Mouse (Mus musculus): ENCODE measurements around the gene A4gnt.
"Not testable (repeated sequence)": the region's sequence is repeated elsewhere in the genome, so short reads cannot be mapped to it uniquely, and the experiment has no call there.

The A4gnt gene

GRCm38 (mm10) chr9:99612202-99612601, at the start of gene A4gnt:
Gene A4gnt, plus strand, starts transcription at chr9:99612502.
- no peak for DNase-seq (ENCODE audit: low read depth, low spot score)

- DNase-seq (ENCODE audit: low read depth, low spot score) = no peak
Observed at GRCm38 (mm10) chr9:99563714-99564113, 48.6 kb upstream of the A4gnt start.

- no peak for DNase-seq (ENCODE audit: low read depth, low spot score)
Observed at GRCm38 (mm10) chr9:99568023-99568346, 44.3 kb upstream of the A4gnt start.

- peak; percentile 68 for DNase-seq (ENCODE audit: low read depth, low spot score)
Observed at GRCm38 (mm10) chr9:99568347-99569070, 43.8 kb upstream of the A4gnt start, which contains the start of gene Armc8. Gene Armc8, minus strand, starts transcription at chr9:99568899.

- no peak for DNase-seq (ENCODE audit: low read depth, low spot score)
Observed at GRCm38 (mm10) chr9:99569071-99569397, 43.3 kb upstream of the A4gnt start.

- peak; percentile 82 for DNase-seq (ENCODE audit: low read depth, low spot score)
Observed at GRCm38 (mm10) chr9:99575677-99576480, 36.4 kb upstream of the A4gnt start, which contains the start of gene Dbr1. Gene Dbr1, plus strand, starts transcription at chr9:99575799.

GRCm38 (mm10) chr9:99580655-99581054, 31.6 kb upstream of the A4gnt start:
- no peak for DNase-seq (ENCODE audit: low read depth, low spot score)

- no peak for DNase-seq (ENCODE audit: low read depth, low spot score)
Observed at GRCm38 (mm10) chr9:99587505-99588202, 24.6 kb upstream of the A4gnt start.

GRCm38 (mm10) chr9:99591144-99591543, 21.2 kb upstream of the A4gnt start:
- no peak for DNase-seq (ENCODE audit: low read depth, low spot score)

- not testable (repeated sequence) for DNase-seq (ENCODE audit: low read depth, low spot score)
Observed at GRCm38 (mm10) chr9:99599127-99599526, 13.2 kb upstream of the A4gnt start.

GRCm38 (mm10) chr9:99603566-99603965, 8.7 kb upstream of the A4gnt start:
- DNase-seq (ENCODE audit: low read depth, low spot score) = no peak

- DNase-seq (ENCODE audit: low read depth, low spot score) = no peak
Observed at GRCm38 (mm10) chr9:99619688-99620087, 7.4 kb downstream of the A4gnt start.

- DNase-seq (ENCODE audit: low read depth, low spot score) = no peak
Observed at GRCm38 (mm10) chr9:99620196-99620595, 7.9 kb downstream of the A4gnt start.

GRCm38 (mm10) chr9:99622034-99622433, 9.7 kb downstream of the A4gnt start:
- DNase-seq (ENCODE audit: low read depth, low spot score) = no peak

GRCm38 (mm10) chr9:99622966-99623365, 10.7 kb downstream of the A4gnt start:
- DNase-seq (ENCODE audit: low read depth, low spot score) = no peak

GRCm38 (mm10) chr9:99624117-99624516, 11.8 kb downstream of the A4gnt start:
- DNase-seq (ENCODE audit: low read depth, low spot score) = no peak

GRCm38 (mm10) chr9:99628581-99628980, 16.3 kb downstream of the A4gnt start:
- no peak for DNase-seq (ENCODE audit: low read depth, low spot score)

- peak; percentile 64 for DNase-seq (ENCODE audit: low read depth, low spot score)
Observed at GRCm38 (mm10) chr9:99629281-99630011, 17.1 kb downstream of the A4gnt start, which contains the start of gene Dzip1l. Gene Dzip1l, plus strand, starts transcription at chr9:99629496.

GRCm38 (mm10) chr9:99630071-99630470, 17.8 kb downstream of the A4gnt start:
- no peak for DNase-seq (ENCODE audit: low read depth, low spot score)

GRCm38 (mm10) chr9:99630528-99631125, 18.3 kb downstream of the A4gnt start:
- DNase-seq (ENCODE audit: low read depth, low spot score) = no peak

GRCm38 (mm10) chr9:99631781-99632180, 19.5 kb downstream of the A4gnt start:
- DNase-seq (ENCODE audit: low read depth, low spot score) = no peak
